ENCODE assay signal across 17 mouse cellular contexts in genomic region chr5:112600309-112600939, GRCm38 (mm10). TPM values are rescaled to one million over a fixed set of nuclear protein-coding genes. Genes with fewer than 3 reads are reported as not detected.
DNase-seq lines count a peak whose midpoint lies in the region; ATAC-seq and TF ChIP-seq lines count a peak whose summit lies in the region.
"Had no signal": no experiment of that assay in that cellular context is flagged by ENCODE, and none has a peak within 500 bp of the region (broad histone marks: within the 10 kb centered on the region; RNA-seq: fewer than 3 reads in every experiment).

No protein-coding gene starts in this region.

- 39% methylated on average over 11 of the region's 11 CpGs for WGBS in midbrain, postnatal 0 days

- H3K4me1 ChIP-seq in midbrain, postnatal 0 days (ENCODE audit: insufficient read depth, low read length) = peaks cover 3% of the 10 kb centered on the region
- H3K4me1 ChIP-seq: megakaryocyte, embryonic 14.5 days had no signal

- no peaks in the 10 kb centered on the region for H3K27me3 ChIP-seq in midbrain, postnatal 0 days (ENCODE audit: insufficient read depth, low read length)
- H3K27me3 ChIP-seq: CH12.LX; embryonic facial prominence, embryonic 15.5 days; megakaryocyte, embryonic 14.5 days; neural tube, embryonic 12.5 days; Patski had no signal

- no peak for TF ChIP-seq CTCF in midbrain, postnatal 0 days (IDR thresholded peaks at IDR 0.05)
- TF ChIP-seq CTCF in layer of hippocampus, adult 2 months (conservative IDR thresholded peaks at IDR 0.05) = no peak

- no peak overlapping the region for H3K4me3 ChIP-seq in midbrain, postnatal 0 days (ENCODE audit: low read depth, low read length)
- no peak overlapping the region for H3K4me3 ChIP-seq in layer of hippocampus, adult 2 months
- H3K4me3 ChIP-seq: embryonic facial prominence, embryonic 15.5 days; megakaryocyte, embryonic 14.5 days; neural tube, embryonic 12.5 days had no signal

- no peak overlapping the region for H3K4me2 ChIP-seq in midbrain, postnatal 0 days (ENCODE audit: low read depth, low read length, poor library complexity, severe bottlenecking)
- H3K4me2 ChIP-seq: embryonic facial prominence, embryonic 15.5 days; neural tube, embryonic 12.5 days had no signal

- H3K36me3 ChIP-seq in midbrain, postnatal 0 days (ENCODE audit: insufficient read depth, low read length) = no peaks in the 10 kb centered on the region
- H3K36me3 ChIP-seq: embryonic facial prominence, embryonic 15.5 days; neural tube, embryonic 12.5 days had no signal

- no peak overlapping the region for H3K9ac ChIP-seq in midbrain, postnatal 0 days (replicated peaks; ENCODE audit: low read length, poor library complexity, severe bottlenecking)
- H3K9ac ChIP-seq: embryonic facial prominence, embryonic 15.5 days; liver, postnatal 0 days; neural tube, embryonic 12.5 days had no signal

- peak; percentile 39 for DNase-seq in kidney, postnatal 10 days
- no peak for DNase-seq in kidney, postnatal 25 days
- DNase-seq in urinary bladder, postnatal 14 days (ENCODE audit: low spot score) = peak; percentile 5
- DNase-seq in urinary bladder, adult 18-20 months (ENCODE audit: low spot score in 2 of 2) = no peak
- DNase-seq in cerebellum, adult 9-11 months = peak; percentile 98
- DNase-seq in midbrain, postnatal 0 days (ENCODE audit: low spot score) = peak; percentile 83
- no peak for DNase-seq in ovary, adult 18-20 months (ENCODE audit: low spot score)
- DNase-seq in layer of hippocampus, adult 2 months (ENCODE audit: low spot score in 2 of 2) = no peak
- DNase-seq: heart, adult 18-20 months; kidney, adult 8-10 months; liver, postnatal 0 days; right cerebral cortex, adult 18-20 months had no signal

- H3K27ac ChIP-seq in midbrain, postnatal 0 days (ENCODE audit: low read depth, low read length) = no peak overlapping the region
- no peak overlapping the region for H3K27ac ChIP-seq in layer of hippocampus, adult 2 months
- H3K27ac ChIP-seq: embryonic facial prominence, embryonic 15.5 days; neural tube, embryonic 12.5 days had no signal

- no peak for ATAC-seq in midbrain, postnatal 0 days (ENCODE audit: low FRiP score)
- ATAC-seq: liver, postnatal 0 days; Patski had no signal

- H3K9me3 ChIP-seq in midbrain, postnatal 0 days (ENCODE audit: low read length) = no peaks in the 10 kb centered on the region
- H3K9me3 ChIP-seq: embryonic facial prominence, embryonic 15.5 days; megakaryocyte, embryonic 14.5 days; neural tube, embryonic 12.5 days had no signal

RNA-seq across cellular contexts. Expression of gene Sez6l, which starts 23.4 kb away (rescaled TPM):
- total RNA-seq in midbrain, postnatal 0 days (2014; rRNA removed) = 101 and 115 TPM in 2 replicates
- 60.7 and 65.7 TPM in 2 replicates for polyA plus RNA-seq in midbrain, postnatal 0 days (2015; fragmentation: Nextera tagmentation; extraction: Ambion mirVana)
- total RNA-seq in layer of hippocampus, adult 2 months (2021) = 100 to 1,000 TPM; 233 to 235 TPM
- total RNA-seq: CH12.LX had no signal
- polyA plus RNA-seq: liver, postnatal 0 days had no signal

Comparison
In these comparisons a context has a peak if more than half of its experiments do, and no peak if none do; other contexts are left out.
1. DNase-seq: peak in kidney, postnatal 10 days (single experiment), urinary bladder, postnatal 14 days (single experiment), cerebellum, adult 9-11 months (single experiment) and midbrain, postnatal 0 days (single experiment); none in kidney, postnatal 25 days (0 of 2), urinary bladder, adult 18-20 months (0 of 2), ovary, adult 18-20 months (single experiment) and layer of hippocampus, adult 2 months (0 of 2).